Mouse (Mus musculus) kidney, embryonic 14.5 days (tissue): Measurements from ENCODE around the gene Zbtb41. TPM values are rescaled to one million over a fixed set of nuclear protein-coding genes. Genes with fewer than 3 reads are reported as not detected.
"Not testable (repeated sequence)": the region's sequence is repeated elsewhere in the genome, so short reads cannot be mapped to it uniquely, and the experiment has no call there.

Source experiments
- ATAC-seq: fragments of 200-750 bp; cut with Nextera tagmentation; 2 replicates; pipeline ENCODE4 v1.8.0; 2017; ENCODE audit warnings: moderate number of reproducible peaks, mild to moderate bottlenecking, moderate TSS enrichment, moderate library complexity; ENCODE audit not compliant: low FRiP score, low TSS enrichment
- H3K27ac ChIP-seq: fragments of 300-500 bp; sonication (generic); 2 replicates; pipeline ENCODE4 v1.5.1; 2014; ENCODE audit warnings: low read depth, mild to moderate bottlenecking, low read length, moderate library complexity, mixed read lengths
- H3K27me3 ChIP-seq: fragments of 300-500 bp; sonication (generic); 2 replicates; pipeline ENCODE4 v1.6.1; 2014; ENCODE audit warnings: mild to moderate bottlenecking, low read length; ENCODE audit not compliant: control insufficient read depth, insufficient read depth
- H3K36me3 ChIP-seq: fragments of 300-500 bp; sonication (generic); 2 replicates; pipeline ENCODE4 v1.6.1; 2014; ENCODE audit warnings: low read length, mixed read lengths; ENCODE audit not compliant: control insufficient read depth, insufficient read depth
- H3K4me1 ChIP-seq: fragments of 300-500 bp; sonication (generic); 2 replicates; pipeline ENCODE4 v1.6.1; 2014; ENCODE audit warnings: low read length, mixed read lengths; ENCODE audit not compliant: control insufficient read depth, insufficient read depth
- H3K4me2 ChIP-seq: fragments of 300-500 bp; sonication (generic); replicated peaks from 2 replicates; pipeline ENCODE4 v1.6.1; 2014; ENCODE audit warnings: low read depth, mild to moderate bottlenecking, low read length
- H3K4me3 ChIP-seq: fragments of 300-500 bp; sonication (generic); 2 replicates; pipeline ENCODE4 v1.5.1; 2014; ENCODE audit warnings: mild to moderate bottlenecking, low read length
- H3K9ac ChIP-seq: fragments of 300-500 bp; sonication (generic); 2 replicates; pipeline ENCODE4 v1.6.1; 2014; ENCODE audit warnings: low read depth, mild to moderate bottlenecking, low read length, moderate library complexity
- H3K9me3 ChIP-seq: fragments of 300-500 bp; sonication (generic); 2 replicates; pipeline ENCODE4 v1.6.1; 2016; ENCODE audit warnings: low read length; ENCODE audit not compliant: control insufficient read depth
- WGBS: fragments of 180-500 bp; shearing (Covaris S2); extraction: QIAGEN DNeasy Blood & Tissue Kit; methylation state at CpG from one replicate; pipeline ENCODE4 v1.1.7; 2014; 5-methylcytosine and 5-hydroxymethylcytosine counted together
- polyA plus RNA-seq: library from polyadenylated mRNA; unstranded; fragments of >200 nt; fragmentation: Nextera tagmentation; extraction: Ambion mirVana; gene quantifications from 2 replicates; pipeline ENCODE4 v1.2.1, GENCODE M21; 2014

The Zbtb41 gene
- polyA plus RNA-seq, 1 experiment from 2014 or later, result 15.4 TPM

GRCm38 (mm10) chr1:139407701-139408100 lies 14.4 kb upstream of the Zbtb41 start:
- WGBS, result 59% methylated on average over 5 of the region's 5 CpGs
- Histone ChIP-seq H3K9ac (no peak overlapping the region), H3K9me3 (no peaks in the 10 kb centered on the region), H3K4me3 (no peak overlapping the region), H3K27ac (no peak overlapping the region), H3K36me3 (no peaks in the 10 kb centered on the region), H3K4me1 (no peaks in the 10 kb centered on the region), H3K4me2 (no peak overlapping the region), H3K27me3 (no peaks in the 10 kb centered on the region)
- ATAC-seq, result no peak

GRCm38 (mm10) chr1:139412365-139412764 lies 9.7 kb upstream of the Zbtb41 start:
- H3K4me1 ChIP-seq, H3K4me2 ChIP-seq, H3K9me3 ChIP-seq, H3K27ac ChIP-seq, H3K9ac ChIP-seq, H3K36me3 ChIP-seq, H3K4me3 ChIP-seq, H3K27me3 ChIP-seq, ATAC-seq: not testable (repeated sequence)
- WGBS, result 93% methylated on average over 2 of the region's 2 CpGs

GRCm38 (mm10) chr1:139413465-139413864 lies 8.6 kb upstream of the Zbtb41 start:
- Histone ChIP-seq H3K4me2 (no peak overlapping the region), H3K27ac (no peak overlapping the region), H3K4me1 (no peaks in the 10 kb centered on the region), H3K9ac (no peak overlapping the region), H3K27me3 (no peaks in the 10 kb centered on the region), H3K36me3 (no peaks in the 10 kb centered on the region), H3K4me3 (no peak overlapping the region), H3K9me3 (no peaks in the 10 kb centered on the region)
- ATAC-seq, result no peak
- 82% methylated on average over 3 of the region's 3 CpGs for WGBS

- Histone ChIP-seq H3K4me3 (peak overlapping the region; percentile 91), H3K27ac (no peak overlapping the region), H3K4me1 (peaks cover 22% of the 10 kb centered on the region), H3K36me3 (peaks cover 4% of the 10 kb centered on the region; the same call in 1 of the 2 replicates), H3K9me3 (no peaks in the 10 kb centered on the region), H3K9ac (peak overlapping the region; percentile 90; the same call in 1 of the 2 replicates), H3K4me2 (peak overlapping the region; percentile 77), H3K27me3 (no peaks in the 10 kb centered on the region)
- ATAC-seq, result peak; percentile 2; the same call in 1 of the 2 replicates
- 3% methylated on average over 8 of the region's 8 CpGs for WGBS
Observed at GRCm38 (mm10) chr1:139421521-139421874, 590 bp upstream of the Zbtb41 start.

GRCm38 (mm10) chr1:139422941-139423340 lies 853 bp downstream of the Zbtb41 start:
- H3K9me3 ChIP-seq, result no peaks in the 10 kb centered on the region
- H3K36me3 ChIP-seq, result peaks cover 7% of the 10 kb centered on the region; the same call in 1 of the 2 replicates
- H3K4me1 ChIP-seq, result peaks cover 22% of the 10 kb centered on the region
- 22% methylated on average over 10 of the region's 10 CpGs for WGBS
- H3K4me3 ChIP-seq, result peak overlapping the region; percentile 91
- H3K9ac ChIP-seq, result peak overlapping the region; percentile 90
- H3K27me3 ChIP-seq, result no peaks in the 10 kb centered on the region
- peak overlapping the region; percentile 77 for H3K4me2 ChIP-seq
- no peak for ATAC-seq
- peak overlapping the region; percentile 85; the same call in 1 of the 2 replicates for H3K27ac ChIP-seq

GRCm38 (mm10) chr1:139423931-139424330 lies 1.8 kb downstream of the Zbtb41 start:
- Histone ChIP-seq H3K4me1 (peaks cover 22% of the 10 kb centered on the region), H3K4me3 (peak overlapping the region; percentile 91), H3K27ac (no peak overlapping the region), H3K9ac (peak overlapping the region; percentile 90), H3K27me3 (no peaks in the 10 kb centered on the region), H3K4me2 (peak overlapping the region; percentile 77), H3K36me3 (peaks cover 7% of the 10 kb centered on the region; the same call in 1 of the 2 replicates), H3K9me3 (no peaks in the 10 kb centered on the region)
- ATAC-seq, result no peak
- 54% methylated on average over 10 of the region's 10 CpGs for WGBS

- no peak for ATAC-seq
- Histone ChIP-seq H3K36me3 (peaks cover 16% of the 10 kb centered on the region; the same call in 1 of the 2 replicates), H3K4me2 (peak overlapping the region; percentile 49), H3K27ac (no peak overlapping the region), H3K9me3 (no peaks in the 10 kb centered on the region), H3K4me3 (peak overlapping the region; percentile 28), H3K9ac (peak overlapping the region; percentile 42), H3K4me1 (peaks cover 22% of the 10 kb centered on the region), H3K27me3 (no peaks in the 10 kb centered on the region)
- 44% methylated on average over 3 of the region's 3 CpGs for WGBS
Observed at GRCm38 (mm10) chr1:139425006-139425405, 2.9 kb downstream of the Zbtb41 start.

- Histone ChIP-seq H3K36me3 (peaks cover 57% of the 10 kb centered on the region), H3K4me2 (no peak overlapping the region), H3K4me1 (no peaks in the 10 kb centered on the region), H3K9me3 (no peaks in the 10 kb centered on the region), H3K4me3 (no peak overlapping the region), H3K27me3 (no peaks in the 10 kb centered on the region), H3K27ac (no peak overlapping the region), H3K9ac (no peak overlapping the region)
- ATAC-seq, result no peak
Observed at GRCm38 (mm10) chr1:139438373-139438772, 16.3 kb downstream of the Zbtb41 start.

GRCm38 (mm10) chr1:139443103-139443502 lies 21.0 kb downstream of the Zbtb41 start:
- not testable (repeated sequence) for ATAC-seq, H3K27me3 ChIP-seq, H3K9me3 ChIP-seq, H3K27ac ChIP-seq, H3K4me1 ChIP-seq, H3K9ac ChIP-seq, H3K4me2 ChIP-seq, H3K4me3 ChIP-seq
- 88% methylated on average over 9 of the region's 9 CpGs for WGBS
- peaks cover 39% of the 10 kb centered on the region for H3K36me3 ChIP-seq
